Mouse (Mus musculus) adrenal gland, adult 10 weeks (tissue): Measurements from ENCODE around the gene 4930524N10Rik. TPM values are rescaled to one million over a fixed set of nuclear protein-coding genes. Genes with fewer than 3 reads are reported as not detected.

Experiments used
- polyA plus RNA-seq: library from polyadenylated mRNA; stranded (reverse); fragments of 350-450 nt; fragmentation: Illumina TruSeq; extraction: RNeasy Lipid Tissue Mini Kit (QIAGEN cat#74804); gene quantifications from one replicate; pipeline ENCODE4 v1.2.3, GENCODE M21; 2014; ENCODE audit warnings: low read depth, low replicate concordance

4930524N10Rik gene
- not detected for polyA plus RNA-seq

DNA sequence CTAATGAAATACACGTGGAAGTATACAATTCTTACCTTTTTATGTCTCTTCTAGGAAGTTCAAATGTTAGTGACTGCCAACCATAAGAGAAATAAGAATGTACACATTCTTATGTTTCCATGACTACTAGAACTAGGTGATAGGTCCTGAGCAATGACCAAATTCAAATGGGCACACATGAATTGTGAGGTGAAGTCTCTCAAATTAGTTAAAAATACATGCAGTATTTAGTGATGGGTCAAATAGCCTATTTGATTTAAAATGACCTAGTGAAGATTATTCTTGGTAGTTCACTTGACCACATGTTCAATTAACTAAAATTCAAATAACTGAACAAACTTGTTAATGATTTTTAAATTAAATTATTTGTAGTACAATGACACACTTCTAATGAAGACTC lies at the start of gene 4930524N10Rik:
Gene 4930524N10Rik (minus strand): TSS at position 101 of the 400 bp plus-strand sequence.

Other genes with a start within 250 kb of the 4930524N10Rik start
- gene Gm15140, start 222.7 kb downstream of the 4930524N10Rik start, polyA plus RNA-seq, result not detected
- not detected for gene Samt4, start 138.6 kb upstream of the 4930524N10Rik start, polyA plus RNA-seq
- not detected for gene Samt2, start 236.0 kb upstream of the 4930524N10Rik start, polyA plus RNA-seq